Mouse (Mus musculus): ENCODE measurements at regions not wholly inside any gene's neighbourhood (a gene's known extent, or its start where the extent isn't known, plus 50 kb on each side); places are given as distances from the start of the nearest gene placed in this dataset.

DNA sequence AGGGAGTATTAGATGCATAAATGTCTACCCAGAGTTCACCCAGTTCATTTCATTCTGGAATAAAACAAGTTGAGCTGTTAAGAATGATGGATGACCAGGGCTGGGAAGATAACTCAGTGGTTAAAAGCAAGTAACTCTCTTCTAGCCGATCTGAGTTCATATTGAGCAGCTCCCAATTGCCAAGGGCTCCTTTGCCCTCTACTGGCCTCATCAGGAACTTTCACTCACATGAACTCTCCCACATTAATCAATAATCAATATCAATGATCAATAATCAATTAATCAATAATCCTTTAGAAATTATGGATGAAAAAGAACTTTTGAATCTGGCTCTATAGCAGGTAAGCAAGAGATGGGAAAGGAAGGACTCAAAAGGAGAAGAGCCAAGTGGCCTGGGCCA is 206.3 kb upstream of the Mtpn start:
- no peak overlapping the region for H3K4me2 ChIP-seq (ENCODE audit: low read depth, low read length)
- H3K27me3 ChIP-seq (replicated peaks; ENCODE audit: control insufficient read depth, insufficient read depth, low read length): no peaks in the 10 kb centered on the region
- H3K27ac ChIP-seq (replicated peaks; ENCODE audit: low read depth, low read length): no peak overlapping the region
- no peaks in the 10 kb centered on the region for H3K9me3 ChIP-seq (ENCODE audit: control insufficient read depth, low read length)
- H3K4me1 ChIP-seq (ENCODE audit: control insufficient read depth, insufficient read depth, low read length): no peaks in the 10 kb centered on the region
- WGBS: 38% methylated on average over 1 of the region's 1 CpGs
- H3K36me3 ChIP-seq (ENCODE audit: control insufficient read depth, insufficient read depth, low read length): no peaks in the 10 kb centered on the region
- no peak overlapping the region for H3K4me3 ChIP-seq (ENCODE audit: low read depth, low read length)
- no peak overlapping the region for H3K9ac ChIP-seq (ENCODE audit: low read depth, low read length)
- DNase-seq (ENCODE audit: low spot score) (no peak), ATAC-seq (ENCODE audit: low read depth) (no peak)

DNA sequence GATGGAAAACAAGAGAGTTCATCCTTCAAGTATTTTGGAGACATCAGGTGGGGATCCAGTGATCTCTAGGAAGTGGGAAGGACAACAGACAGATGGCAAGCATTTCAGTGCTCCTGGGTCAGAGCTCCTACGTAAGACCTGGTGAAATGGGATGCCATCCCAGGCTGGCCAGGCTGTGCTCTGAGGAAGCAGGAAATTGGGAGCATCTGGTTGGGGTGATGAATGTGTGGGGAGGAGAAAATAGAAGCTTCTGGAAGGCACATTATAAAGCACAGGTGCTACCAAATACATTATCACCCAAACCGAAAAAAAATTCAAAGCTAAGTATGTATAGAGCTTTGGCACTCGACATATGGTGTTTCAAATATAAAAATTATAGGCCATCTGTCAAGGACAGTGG is 165.9 kb upstream of the Mtpn start:
- Histone ChIP-seq H3K4me3 (ENCODE audit: low read depth, low read length) (no peak overlapping the region), H3K36me3 (ENCODE audit: control insufficient read depth, insufficient read depth, low read length) (no peaks in the 10 kb centered on the region), H3K4me2 (ENCODE audit: low read depth, low read length) (no peak overlapping the region), H3K27ac (replicated peaks; ENCODE audit: low read depth, low read length) (no peak overlapping the region), H3K9ac (ENCODE audit: low read depth, low read length) (no peak overlapping the region), H3K27me3 (replicated peaks; ENCODE audit: control insufficient read depth, insufficient read depth, low read length) (no peaks in the 10 kb centered on the region), H3K4me1 (ENCODE audit: control insufficient read depth, insufficient read depth, low read length) (no peaks in the 10 kb centered on the region), H3K9me3 (ENCODE audit: control insufficient read depth, low read length) (no peaks in the 10 kb centered on the region)
- DNase-seq (ENCODE audit: low spot score): no peak
- no peak for ATAC-seq (ENCODE audit: low read depth)
- 71% methylated on average over 3 of the region's 3 CpGs for WGBS

GRCm38 (mm10) chr6:35667062-35667461 is 127.4 kb upstream of the Mtpn start:
- no peaks in the 10 kb centered on the region for H3K4me1 ChIP-seq (ENCODE audit: control insufficient read depth, insufficient read depth, low read length)
- no peaks in the 10 kb centered on the region for H3K9me3 ChIP-seq (ENCODE audit: control insufficient read depth, low read length)
- H3K27me3 ChIP-seq (replicated peaks; ENCODE audit: control insufficient read depth, insufficient read depth, low read length): no peaks in the 10 kb centered on the region
- no peak for DNase-seq (ENCODE audit: low spot score)
- H3K4me2 ChIP-seq (ENCODE audit: low read depth, low read length): no peak overlapping the region
- H3K4me3 ChIP-seq (ENCODE audit: low read depth, low read length): no peak overlapping the region
- no peaks in the 10 kb centered on the region for H3K36me3 ChIP-seq (ENCODE audit: control insufficient read depth, insufficient read depth, low read length)
- 89% methylated on average over 2 of the region's 2 CpGs for WGBS
- no peak overlapping the region for H3K9ac ChIP-seq (ENCODE audit: low read depth, low read length)
- ATAC-seq (ENCODE audit: low read depth): no peak
- H3K27ac ChIP-seq (replicated peaks; ENCODE audit: low read depth, low read length): no peak overlapping the region

DNA sequence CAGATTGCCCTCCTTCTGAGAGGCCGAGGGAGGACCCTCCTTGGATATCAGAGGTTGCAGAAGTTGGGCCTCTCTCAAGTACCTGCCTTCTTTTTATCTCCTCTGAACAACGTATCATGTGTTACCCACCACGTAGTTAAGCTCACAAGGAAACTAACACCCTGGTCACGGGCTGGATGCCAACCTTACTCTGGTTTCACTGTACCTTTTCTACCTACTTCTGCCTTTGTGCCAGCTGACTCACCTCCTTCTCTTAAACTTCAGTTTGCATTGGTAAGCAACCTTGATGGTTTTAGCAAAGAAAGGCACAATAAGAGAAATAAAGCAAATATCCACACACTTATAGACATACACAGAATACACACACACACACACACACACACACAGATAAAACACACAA is 111.7 kb upstream of the Mtpn start:
- no peak overlapping the region for H3K27ac ChIP-seq (replicated peaks; ENCODE audit: low read depth, low read length)
- H3K4me2 ChIP-seq (ENCODE audit: low read depth, low read length): no peak overlapping the region
- H3K4me1 ChIP-seq (ENCODE audit: control insufficient read depth, insufficient read depth, low read length): no peaks in the 10 kb centered on the region
- no peaks in the 10 kb centered on the region for H3K9me3 ChIP-seq (ENCODE audit: control insufficient read depth, low read length)
- DNase-seq (ENCODE audit: low spot score): peak; percentile 14
- peak; percentile 33; the same call in 1 of the 2 replicates for ATAC-seq (ENCODE audit: low read depth)
- H3K9ac ChIP-seq (ENCODE audit: low read depth, low read length): no peak overlapping the region
- H3K27me3 ChIP-seq (replicated peaks; ENCODE audit: control insufficient read depth, insufficient read depth, low read length): no peaks in the 10 kb centered on the region
- 62% methylated on average over 4 of the region's 4 CpGs for WGBS
- H3K4me3 ChIP-seq (ENCODE audit: low read depth, low read length): no peak overlapping the region
- no peaks in the 10 kb centered on the region for H3K36me3 ChIP-seq (ENCODE audit: control insufficient read depth, insufficient read depth, low read length)

DNA sequence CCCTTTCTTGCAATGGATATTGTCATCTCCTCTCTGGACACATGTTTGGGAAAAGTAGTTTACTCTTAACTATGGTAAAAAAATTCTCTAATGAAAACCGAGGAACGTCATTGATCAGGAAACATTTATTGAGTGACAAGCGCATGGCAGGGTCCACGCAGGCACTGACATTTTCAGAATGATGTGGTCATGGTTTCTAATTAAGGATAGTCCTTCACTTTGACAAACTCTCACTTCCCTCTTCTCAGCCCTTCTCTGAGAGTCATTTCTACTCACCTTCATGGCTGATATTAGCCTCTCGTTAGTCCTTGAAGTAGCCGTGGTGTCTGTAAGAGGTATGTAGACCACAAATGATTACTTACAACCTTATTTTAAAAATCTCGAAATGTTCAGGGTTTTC is 105.5 kb upstream of the Mtpn start:
- Histone ChIP-seq H3K9me3 (ENCODE audit: control insufficient read depth, low read length) (no peaks in the 10 kb centered on the region), H3K27me3 (replicated peaks; ENCODE audit: control insufficient read depth, insufficient read depth, low read length) (no peaks in the 10 kb centered on the region), H3K4me2 (ENCODE audit: low read depth, low read length) (no peak overlapping the region), H3K9ac (ENCODE audit: low read depth, low read length) (no peak overlapping the region), H3K36me3 (ENCODE audit: control insufficient read depth, insufficient read depth, low read length) (no peaks in the 10 kb centered on the region), H3K4me3 (ENCODE audit: low read depth, low read length) (no peak overlapping the region), H3K4me1 (ENCODE audit: control insufficient read depth, insufficient read depth, low read length) (no peaks in the 10 kb centered on the region), H3K27ac (replicated peaks; ENCODE audit: low read depth, low read length) (no peak overlapping the region)
- DNase-seq (ENCODE audit: low spot score) (no peak), ATAC-seq (ENCODE audit: low read depth) (no peak)
- 85% methylated on average over 7 of the region's 7 CpGs for WGBS

DNA sequence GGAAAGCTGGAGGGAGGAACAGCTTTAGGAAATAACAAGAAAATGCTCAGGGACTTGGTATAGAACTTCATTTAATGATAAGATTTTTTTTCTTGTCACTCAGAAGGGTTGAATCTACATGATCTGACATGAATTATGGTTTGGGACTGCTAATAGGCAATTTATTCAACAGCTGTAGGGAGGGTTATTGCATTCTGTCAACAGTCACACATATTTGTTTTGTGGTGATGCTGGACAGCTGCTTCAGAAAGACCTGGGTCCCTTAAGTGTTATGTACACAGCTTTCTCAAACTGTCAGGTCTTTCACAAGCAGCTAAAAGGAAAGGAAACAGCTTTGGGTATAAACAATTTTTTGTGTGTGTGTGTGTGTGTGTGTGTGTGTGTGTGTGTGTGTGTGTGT is 101.0 kb upstream of the Mtpn start:
- no peaks in the 10 kb centered on the region for H3K27me3 ChIP-seq (replicated peaks; ENCODE audit: control insufficient read depth, insufficient read depth, low read length)
- no peak overlapping the region for H3K27ac ChIP-seq (replicated peaks; ENCODE audit: low read depth, low read length)
- H3K36me3 ChIP-seq (ENCODE audit: control insufficient read depth, insufficient read depth, low read length): no peaks in the 10 kb centered on the region
- DNase-seq (ENCODE audit: low spot score): no peak
- H3K4me2 ChIP-seq (ENCODE audit: low read depth, low read length): no peak overlapping the region
- no peak overlapping the region for H3K4me3 ChIP-seq (ENCODE audit: low read depth, low read length)
- no peak overlapping the region for H3K9ac ChIP-seq (ENCODE audit: low read depth, low read length)
- H3K9me3 ChIP-seq (ENCODE audit: control insufficient read depth, low read length): no peaks in the 10 kb centered on the region
- ATAC-seq (ENCODE audit: low read depth): no peak
- H3K4me1 ChIP-seq (ENCODE audit: control insufficient read depth, insufficient read depth, low read length): no peaks in the 10 kb centered on the region

- no peaks in the 10 kb centered on the region for H3K9me3 ChIP-seq (ENCODE audit: control insufficient read depth, low read length)
- H3K4me3 ChIP-seq (ENCODE audit: low read depth, low read length): no peak overlapping the region
- DNase-seq (ENCODE audit: low spot score) (no peak), ATAC-seq (ENCODE audit: low read depth) (no peak)
- H3K4me2 ChIP-seq (ENCODE audit: low read depth, low read length): no peak overlapping the region
- H3K27ac ChIP-seq (replicated peaks; ENCODE audit: low read depth, low read length): no peak overlapping the region
- no peaks in the 10 kb centered on the region for H3K4me1 ChIP-seq (ENCODE audit: control insufficient read depth, insufficient read depth, low read length)
- H3K9ac ChIP-seq (ENCODE audit: low read depth, low read length): no peak overlapping the region
- no peaks in the 10 kb centered on the region for H3K36me3 ChIP-seq (ENCODE audit: control insufficient read depth, insufficient read depth, low read length)
- WGBS: 66% methylated on average over 2 of the region's 2 CpGs
- no peaks in the 10 kb centered on the region for H3K27me3 ChIP-seq (replicated peaks; ENCODE audit: control insufficient read depth, insufficient read depth, low read length)
Observed at GRCm38 (mm10) chr6:35608336-35608735, 68.6 kb upstream of the Mtpn start.

- no peak overlapping the region for H3K9ac ChIP-seq (ENCODE audit: low read depth, low read length)
- ATAC-seq (ENCODE audit: low read depth): no peak
- no peak overlapping the region for H3K27ac ChIP-seq (replicated peaks; ENCODE audit: low read depth, low read length)
- no peak overlapping the region for H3K4me2 ChIP-seq (ENCODE audit: low read depth, low read length)
- no peaks in the 10 kb centered on the region for H3K9me3 ChIP-seq (ENCODE audit: control insufficient read depth, low read length)
- DNase-seq (ENCODE audit: low spot score): no peak
- H3K4me3 ChIP-seq (ENCODE audit: low read depth, low read length): no peak overlapping the region
- no peaks in the 10 kb centered on the region for H3K4me1 ChIP-seq (ENCODE audit: control insufficient read depth, insufficient read depth, low read length)
- 68% methylated on average over 3 of the region's 3 CpGs for WGBS
- H3K27me3 ChIP-seq (replicated peaks; ENCODE audit: control insufficient read depth, insufficient read depth, low read length): no peaks in the 10 kb centered on the region
- no peaks in the 10 kb centered on the region for H3K36me3 ChIP-seq (ENCODE audit: control insufficient read depth, insufficient read depth, low read length)
Observed at GRCm38 (mm10) chr6:35605100-35605499, 65.4 kb upstream of the Mtpn start.

DNA sequence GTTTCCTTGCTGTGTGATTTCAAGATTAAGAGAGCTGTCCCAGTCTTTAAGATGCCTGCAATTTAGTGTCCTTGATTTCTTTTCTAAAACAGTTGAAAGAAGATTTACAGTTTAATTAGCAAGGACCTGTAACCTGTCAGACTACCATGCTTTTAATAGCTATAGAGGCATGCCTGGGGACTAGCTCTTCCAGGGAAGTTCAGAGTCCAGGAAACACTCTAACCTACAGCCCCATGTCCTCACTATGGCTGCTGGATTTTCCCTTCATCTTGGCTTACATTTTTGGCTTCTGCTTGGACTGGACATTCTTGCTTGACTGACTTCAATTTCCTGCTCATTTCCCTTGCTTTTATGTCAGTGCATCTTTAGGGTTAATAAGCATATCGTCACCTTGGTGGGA is 61.7 kb upstream of the Mtpn start:
- ATAC-seq (ENCODE audit: low read depth) (no peak), DNase-seq (ENCODE audit: low spot score) (no peak)
- H3K27me3 ChIP-seq (replicated peaks; ENCODE audit: control insufficient read depth, insufficient read depth, low read length): no peaks in the 10 kb centered on the region
- no peak overlapping the region for H3K9ac ChIP-seq (ENCODE audit: low read depth, low read length)
- no peak overlapping the region for H3K4me2 ChIP-seq (ENCODE audit: low read depth, low read length)
- H3K4me1 ChIP-seq (ENCODE audit: control insufficient read depth, insufficient read depth, low read length): no peaks in the 10 kb centered on the region
- H3K4me3 ChIP-seq (ENCODE audit: low read depth, low read length): no peak overlapping the region
- no peaks in the 10 kb centered on the region for H3K9me3 ChIP-seq (ENCODE audit: control insufficient read depth, low read length)
- H3K27ac ChIP-seq (replicated peaks; ENCODE audit: low read depth, low read length): no peak overlapping the region
- H3K36me3 ChIP-seq (ENCODE audit: control insufficient read depth, insufficient read depth, low read length): no peaks in the 10 kb centered on the region
- WGBS: 63% methylated on average over 1 of the region's 1 CpGs
